Mouse (Mus musculus) hindbrain, embryonic 11.5 days (tissue): ENCODE measurements around the gene Mapk9. TPM values are rescaled to one million over a fixed set of nuclear protein-coding genes. Genes with fewer than 3 reads are reported as not detected.

ENCODE experiments used
- ATAC-seq: fragments of 200-750 bp; cut with Nextera tagmentation; 2 replicates; pipeline ENCODE4 v1.8.0; 2017; ENCODE audit warnings: mild to moderate bottlenecking, moderate TSS enrichment, moderate library complexity; ENCODE audit not compliant: low FRiP score
- DNase-seq: peaks from one replicate; pipeline ENCODE4 v3.0.0-alpha.2; 2015; ENCODE audit warnings: low spot score
- H3K27ac ChIP-seq: fragments of 300-500 bp; sonication (generic); 2 replicates; pipeline ENCODE4 v1.5.1; 2014; ENCODE audit warnings: mild to moderate bottlenecking, low read depth, low read length
- H3K27me3 ChIP-seq: fragments of 300-500 bp; sonication (generic); 2 replicates; pipeline ENCODE4 v1.6.1; 2014; ENCODE audit warnings: mild to moderate bottlenecking, low read length, moderate library complexity, mixed read lengths; ENCODE audit not compliant: control insufficient read depth, insufficient read depth
- H3K36me3 ChIP-seq: fragments of 300-500 bp; sonication (generic); 2 replicates; pipeline ENCODE4 v1.6.1; 2014; ENCODE audit warnings: mild to moderate bottlenecking, low read length, moderate library complexity, mixed read lengths; ENCODE audit not compliant: control insufficient read depth, insufficient read depth
- H3K4me1 ChIP-seq: fragments of 300-500 bp; sonication (generic); replicated peaks from 2 replicates; pipeline ENCODE4 v1.6.1; 2014; ENCODE audit warnings: low read length, mixed read lengths; ENCODE audit not compliant: control insufficient read depth, insufficient read depth
- H3K4me2 ChIP-seq: fragments of 300-500 bp; sonication (generic); replicated peaks from 2 replicates; pipeline ENCODE4 v1.6.1; 2014; ENCODE audit warnings: mild to moderate bottlenecking, low read depth, low read length
- H3K4me3 ChIP-seq: fragments of 300-500 bp; sonication (generic); 2 replicates; pipeline ENCODE4 v1.5.1; 2014; ENCODE audit warnings: low read depth, low read length
- H3K9ac ChIP-seq: fragments of 300-500 bp; sonication (generic); 2 replicates; pipeline ENCODE4 v1.6.1; 2014; ENCODE audit warnings: low read depth, low read length
- H3K9me3 ChIP-seq: fragments of 300-500 bp; sonication (generic); 2 replicates; pipeline ENCODE4 v1.6.1; 2016; ENCODE audit warnings: low read length; ENCODE audit not compliant: control insufficient read depth
- WGBS: fragments of 180-500 bp; shearing (Covaris S2); extraction: QIAGEN DNeasy Blood & Tissue Kit; methylation state at CpG from one replicate; pipeline ENCODE4 v1.1.7; 2014; 5-methylcytosine and 5-hydroxymethylcytosine counted together
- polyA plus RNA-seq: library from polyadenylated mRNA; unstranded; fragments of >200 nt; fragmentation: Nextera tagmentation; extraction: Ambion mirVana; gene quantifications from 2 replicates; pipeline ENCODE4 v1.2.1, GENCODE M21; 2014

Gene Mapk9
- polyA plus RNA-seq, 1 experiment from 2014 or later, result 52.9 TPM

- peak overlapping the region; percentile 50 for H3K9ac ChIP-seq
- no peaks in the 10 kb centered on the region for H3K36me3 ChIP-seq
- no peaks in the 10 kb centered on the region for H3K27me3 ChIP-seq
- peak; percentile 15; the same call in 1 of the 2 replicates for ATAC-seq
- no peaks in the 10 kb centered on the region for H3K9me3 ChIP-seq
- H3K4me3 ChIP-seq, result peak overlapping the region; percentile 87
- peak overlapping the region; percentile 52 for H3K4me2 ChIP-seq
- peak overlapping the region; percentile 40 for H3K27ac ChIP-seq
- H3K4me1 ChIP-seq, result no peaks in the 10 kb centered on the region
- WGBS, result 43% methylated on average over 11 of the region's 11 CpGs
- no peak for DNase-seq
These were observed 593 bp upstream of the Mapk9 start for GRCm38 (mm10) chr11:49845958-49846357.

GRCm38 (mm10) chr11:49847071-49847810 is 690 bp downstream of the Mapk9 start:
- Histone ChIP-seq H3K4me3 (peak overlapping the region; percentile 87), H3K27me3 (no peaks in the 10 kb centered on the region), H3K9me3 (no peaks in the 10 kb centered on the region), H3K27ac (peak overlapping the region; percentile 84), H3K4me2 (peak overlapping the region; percentile 89), H3K9ac (peak overlapping the region; percentile 93), H3K4me1 (no peaks in the 10 kb centered on the region), H3K36me3 (no peaks in the 10 kb centered on the region)
- ATAC-seq (peak; percentile 15; the same call in 1 of the 2 replicates), DNase-seq (peak; percentile 48)
- WGBS, result 10% methylated on average over 29 of the region's 29 CpGs

GRCm38 (mm10) chr11:49847811-49848078 is 1.2 kb downstream of the Mapk9 start:
- 81% methylated on average over 2 of the region's 2 CpGs for WGBS
- Histone ChIP-seq H3K9ac (peak overlapping the region; percentile 93; the same call in 1 of the 2 replicates), H3K27ac (no peak overlapping the region), H3K4me2 (peak overlapping the region; percentile 89), H3K4me1 (no peaks in the 10 kb centered on the region), H3K36me3 (no peaks in the 10 kb centered on the region), H3K27me3 (no peaks in the 10 kb centered on the region), H3K4me3 (peak overlapping the region; percentile 87), H3K9me3 (no peaks in the 10 kb centered on the region)
- ATAC-seq, result no peak
- DNase-seq, result no peak

- no peak overlapping the region for H3K27ac ChIP-seq
- H3K9ac ChIP-seq, result no peak overlapping the region
- H3K27me3 ChIP-seq, result no peaks in the 10 kb centered on the region
- WGBS, result 77% methylated on average over 4 of the region's 4 CpGs
- H3K4me1 ChIP-seq, result no peaks in the 10 kb centered on the region
- H3K4me3 ChIP-seq, result no peak overlapping the region
- H3K4me2 ChIP-seq, result no peak overlapping the region
- no peaks in the 10 kb centered on the region for H3K9me3 ChIP-seq
- ATAC-seq (no peak), DNase-seq (peak; percentile 4)
- H3K36me3 ChIP-seq, result no peaks in the 10 kb centered on the region
These were observed 1.7 kb downstream of the Mapk9 start for GRCm38 (mm10) chr11:49848080-49848815.

- no peaks in the 10 kb centered on the region for H3K4me1 ChIP-seq
- no peak overlapping the region for H3K27ac ChIP-seq
- no peak overlapping the region for H3K9ac ChIP-seq
- H3K4me2 ChIP-seq, result no peak overlapping the region
- 92% methylated on average over 7 of the region's 7 CpGs for WGBS
- ATAC-seq (no peak), DNase-seq (no peak)
- no peaks in the 10 kb centered on the region for H3K9me3 ChIP-seq
- H3K36me3 ChIP-seq, result no peaks in the 10 kb centered on the region
- no peaks in the 10 kb centered on the region for H3K27me3 ChIP-seq
- no peak overlapping the region for H3K4me3 ChIP-seq
These were observed 3.8 kb downstream of the Mapk9 start for GRCm38 (mm10) chr11:49850331-49850730.

GRCm38 (mm10) chr11:49855144-49855543 is 8.6 kb downstream of the Mapk9 start:
- Histone ChIP-seq H3K4me1 (no peaks in the 10 kb centered on the region), H3K9ac (no peak overlapping the region), H3K4me3 (no peak overlapping the region), H3K27me3 (no peaks in the 10 kb centered on the region), H3K27ac (no peak overlapping the region), H3K36me3 (no peaks in the 10 kb centered on the region), H3K9me3 (no peaks in the 10 kb centered on the region), H3K4me2 (no peak overlapping the region)
- DNase-seq (no peak), ATAC-seq (no peak)
- 87% methylated on average over 5 of the region's 5 CpGs for WGBS

- DNase-seq, result no peak
- H3K4me3 ChIP-seq, result no peak overlapping the region
- 91% methylated on average over 4 of the region's 4 CpGs for WGBS
- ATAC-seq, result no peak
- H3K36me3 ChIP-seq, result no peaks in the 10 kb centered on the region
- H3K9me3 ChIP-seq, result no peaks in the 10 kb centered on the region
- H3K27me3 ChIP-seq, result no peaks in the 10 kb centered on the region
- no peaks in the 10 kb centered on the region for H3K4me1 ChIP-seq
- H3K27ac ChIP-seq, result no peak overlapping the region
- H3K4me2 ChIP-seq, result no peak overlapping the region
- H3K9ac ChIP-seq, result no peak overlapping the region
These were observed 14.6 kb downstream of the Mapk9 start for GRCm38 (mm10) chr11:49861139-49861538.

- no peak overlapping the region for H3K4me3 ChIP-seq
- H3K27me3 ChIP-seq, result no peaks in the 10 kb centered on the region
- DNase-seq (no peak), ATAC-seq (no peak)
- no peak overlapping the region for H3K27ac ChIP-seq
- H3K9me3 ChIP-seq, result no peaks in the 10 kb centered on the region
- H3K4me2 ChIP-seq, result no peak overlapping the region
- H3K9ac ChIP-seq, result no peak overlapping the region
- H3K36me3 ChIP-seq, result no peaks in the 10 kb centered on the region; the same call in 1 of the 2 replicates
- no peaks in the 10 kb centered on the region for H3K4me1 ChIP-seq
These were observed 17.4 kb downstream of the Mapk9 start for GRCm38 (mm10) chr11:49863926-49864325.

GRCm38 (mm10) chr11:49867320-49867719 is 20.8 kb downstream of the Mapk9 start:
- WGBS, result 89% methylated on average over 5 of the region's 5 CpGs
- no peak for ATAC-seq
- H3K9me3 ChIP-seq, result no peaks in the 10 kb centered on the region
- H3K27ac ChIP-seq, result no peak overlapping the region
- no peak overlapping the region for H3K9ac ChIP-seq
- no peak for DNase-seq
- no peak overlapping the region for H3K4me3 ChIP-seq
- no peaks in the 10 kb centered on the region for H3K4me1 ChIP-seq
- H3K27me3 ChIP-seq, result no peaks in the 10 kb centered on the region
- no peak overlapping the region for H3K4me2 ChIP-seq
- H3K36me3 ChIP-seq, result no peaks in the 10 kb centered on the region; the same call in 1 of the 2 replicates
